Mouse (Mus musculus): Measurements from ENCODE around the gene Trim15. TPM values are rescaled to one million over a fixed set of nuclear protein-coding genes. Genes with fewer than 3 reads are reported as not detected.

The Trim15 gene
- not detected for total RNA-seq (2021)
- long read RNA-seq, experiment 1 = 0 reads
- long read RNA-seq, experiment 2 = 0 reads

DNA sequence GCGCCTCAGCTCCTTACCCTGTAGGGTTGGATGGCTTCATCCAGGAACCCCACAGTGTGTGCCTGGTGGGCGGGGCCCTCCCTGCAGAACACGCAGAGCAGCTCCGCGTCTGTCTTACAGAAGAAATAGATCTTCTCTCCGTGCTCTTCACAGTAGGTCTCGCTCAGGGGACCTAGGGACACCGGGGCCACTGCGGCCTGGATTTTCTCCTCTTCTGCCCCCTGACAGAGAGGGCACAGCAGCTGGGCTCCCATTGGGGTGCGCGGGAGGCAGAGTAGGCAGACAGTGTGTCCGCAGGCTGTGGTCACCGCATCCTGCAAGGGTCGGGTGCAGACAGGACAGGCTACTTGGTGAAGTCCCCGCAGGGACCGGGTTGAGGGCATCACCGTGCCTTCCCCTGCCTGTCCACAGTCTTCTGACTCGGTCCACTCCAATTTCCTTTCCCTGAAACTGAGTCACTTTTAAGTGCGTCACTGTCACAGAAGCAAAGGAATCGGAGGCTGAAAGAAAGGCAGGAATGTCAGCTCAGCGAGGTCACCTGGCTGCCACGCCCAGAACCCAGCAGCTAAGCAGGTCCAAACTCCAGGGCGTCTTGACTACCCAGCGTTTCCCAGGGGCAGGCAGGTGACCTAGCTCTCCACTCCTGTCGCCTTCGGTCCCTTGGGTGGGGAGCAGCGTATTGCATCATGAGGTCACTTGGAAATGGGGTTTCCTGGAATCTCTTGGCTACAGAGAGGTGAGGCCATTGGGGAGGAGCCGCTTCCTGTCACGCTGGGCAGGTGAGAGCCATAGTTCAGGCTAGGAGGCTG, at the start of gene Trim15:
TSS of gene Trim15 (minus strand) at position 492 of the 809 bp plus-strand sequence.
- TF ChIP-seq CTCF (IDR thresholded peaks at IDR 0.05) = no peak
- DNase-seq (ENCODE audit: extremely low spot score in 1 of 2, low spot score in 2 of 2) = no peak
- intact Hi-C loops (cut with DNase I) = no loop called here
- no peak within 1 kb of the TSS; the same call in 1 of the 2 replicates for H3K4me3 ChIP-seq
- H3K27ac ChIP-seq = no peak within 1 kb of the TSS

DNA sequence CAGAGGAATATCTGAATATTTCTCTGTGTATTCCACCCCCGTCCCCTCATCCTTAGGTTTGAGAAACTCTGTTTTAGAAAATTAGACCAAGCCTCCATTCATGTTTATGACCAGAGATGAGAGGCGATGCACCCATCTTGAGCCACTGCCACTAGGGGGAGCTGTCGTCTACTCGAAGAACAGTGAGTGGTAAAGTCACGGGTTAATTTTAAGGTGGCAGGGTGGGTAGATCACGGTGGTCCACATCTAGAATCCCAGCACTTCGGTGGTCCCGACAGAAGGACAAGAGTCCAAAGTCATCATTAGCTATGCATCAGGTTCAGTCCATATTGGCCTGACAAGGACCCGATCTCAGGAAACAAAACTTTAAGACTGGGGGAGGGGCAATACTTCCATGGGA, 48.1 kb upstream of the Trim15 start:
- peak; percentile 71 for TF ChIP-seq CTCF (IDR thresholded peaks at IDR 0.05)
- Histone ChIP-seq H3K4me3 (no peak overlapping the region), H3K27ac (no peak overlapping the region)
- intact Hi-C loops (cut with DNase I) = loop anchor here (1.0 to 2.0 kb wide), 3 partner anchors 22 to 132 kb away; no protein-coding TSS in a partner anchor
- peak; percentile 50 to 63 for DNase-seq (ENCODE audit: extremely low spot score in 1 of 2, low spot score in 2 of 2)

DNA sequence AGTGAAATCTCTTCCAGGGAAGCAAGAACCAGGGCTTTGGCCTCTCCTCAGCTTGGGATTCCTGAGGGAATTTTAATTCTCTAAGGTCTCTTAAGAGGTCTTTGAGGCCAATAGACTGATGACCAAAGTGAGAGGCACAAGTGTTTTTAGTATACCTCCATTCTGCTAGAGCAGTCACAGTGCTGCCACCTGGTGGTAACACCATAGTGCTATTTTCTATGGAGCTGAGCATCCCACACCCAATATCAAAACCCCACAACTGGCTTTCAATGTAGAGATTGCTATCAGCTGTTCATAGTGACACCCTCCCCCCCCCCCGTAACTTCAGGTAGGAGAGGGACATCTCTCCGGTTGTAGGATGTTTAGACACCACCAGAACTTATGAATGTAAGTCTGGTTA, 47.1 kb upstream of the Trim15 start:
- DNase-seq (ENCODE audit: extremely low spot score in 1 of 2, low spot score in 2 of 2) = peak; percentile 71 to 77
- TF ChIP-seq CTCF (IDR thresholded peaks at IDR 0.05) = peak; percentile 88
- Histone ChIP-seq H3K27ac (no peak overlapping the region), H3K4me3 (no peak overlapping the region)
- intact Hi-C loops (cut with DNase I) = loop anchor here (2.0 kb wide), 2 partner anchors 21 to 81 kb away; no protein-coding TSS in a partner anchor

DNA sequence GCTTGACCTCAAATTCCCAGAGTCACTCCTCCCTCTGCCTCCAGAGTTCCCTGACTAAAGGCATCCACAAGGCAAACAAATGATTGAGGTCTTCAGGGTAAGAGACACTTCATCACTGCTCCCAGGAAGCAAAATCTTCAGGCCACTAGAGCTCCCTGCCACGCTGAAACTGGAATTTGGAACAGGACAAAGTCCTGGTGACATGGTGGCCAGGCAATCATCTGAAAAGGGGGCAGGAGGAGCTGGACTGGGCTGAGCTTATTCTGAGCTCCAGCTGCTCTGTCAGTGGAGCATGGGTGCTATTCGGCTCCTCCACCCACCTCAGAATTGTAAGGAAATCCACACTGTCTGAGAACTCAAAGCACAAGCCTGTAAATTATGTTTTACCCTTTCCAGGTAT, 45.0 kb upstream of the Trim15 start:
- TF ChIP-seq CTCF (IDR thresholded peaks at IDR 0.05) = no peak
- Histone ChIP-seq H3K27ac (no peak overlapping the region), H3K4me3 (no peak overlapping the region)
- intact Hi-C loops (cut with DNase I) = no loop called here
- no peak for DNase-seq (ENCODE audit: extremely low spot score in 1 of 2, low spot score in 2 of 2)

DNA sequence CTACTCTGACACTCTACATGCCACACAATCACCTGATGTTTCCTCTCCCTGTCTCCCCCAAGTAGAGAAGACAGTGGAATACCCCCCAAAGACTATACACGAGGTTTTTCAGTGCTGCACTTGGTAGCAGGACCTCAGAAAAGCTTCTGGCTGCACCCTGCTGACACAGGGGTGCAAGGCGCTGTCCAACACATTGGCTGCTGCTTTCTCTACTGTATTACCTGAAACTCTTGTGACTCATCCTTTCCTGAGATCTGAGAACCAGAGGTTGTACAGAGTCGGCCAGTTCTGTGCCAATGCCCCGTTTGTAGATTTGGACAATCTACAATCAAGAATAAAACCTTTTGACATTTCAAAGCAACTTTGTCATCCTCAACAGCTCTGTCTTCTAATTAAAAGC, 42.8 kb upstream of the Trim15 start:
- Histone ChIP-seq H3K4me3 (no peak overlapping the region), H3K27ac (no peak overlapping the region)
- TF ChIP-seq CTCF (IDR thresholded peaks at IDR 0.05) = no peak
- DNase-seq (ENCODE audit: extremely low spot score in 1 of 2, low spot score in 2 of 2) = no peak
- intact Hi-C loops (cut with DNase I) = no loop called here

DNA sequence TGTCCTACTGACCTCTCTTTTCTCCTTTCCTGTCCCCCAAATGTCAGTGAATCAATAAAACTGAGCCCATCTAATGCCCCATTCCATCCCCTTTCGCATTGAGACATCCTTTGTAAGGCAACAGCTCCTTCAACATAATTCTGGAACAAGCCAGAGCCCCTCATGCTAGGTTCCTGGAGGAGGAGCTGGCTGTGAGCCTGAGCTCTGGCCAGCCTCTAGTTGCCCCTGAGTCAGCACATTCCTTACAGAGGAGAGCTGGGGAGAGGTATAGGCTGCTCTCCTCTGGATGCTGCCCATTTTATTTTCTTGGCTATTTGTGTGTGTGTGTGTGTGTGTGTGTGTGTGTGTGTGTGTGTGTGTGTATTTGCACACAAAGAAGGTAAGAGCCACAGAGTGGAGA, 41.2 kb upstream of the Trim15 start:
- TF ChIP-seq CTCF (IDR thresholded peaks at IDR 0.05) = no peak
- Histone ChIP-seq H3K27ac (no peak overlapping the region), H3K4me3 (no peak overlapping the region)
- DNase-seq (ENCODE audit: extremely low spot score in 1 of 2, low spot score in 2 of 2) = no peak
- intact Hi-C loops (cut with DNase I) = no loop called here

DNA sequence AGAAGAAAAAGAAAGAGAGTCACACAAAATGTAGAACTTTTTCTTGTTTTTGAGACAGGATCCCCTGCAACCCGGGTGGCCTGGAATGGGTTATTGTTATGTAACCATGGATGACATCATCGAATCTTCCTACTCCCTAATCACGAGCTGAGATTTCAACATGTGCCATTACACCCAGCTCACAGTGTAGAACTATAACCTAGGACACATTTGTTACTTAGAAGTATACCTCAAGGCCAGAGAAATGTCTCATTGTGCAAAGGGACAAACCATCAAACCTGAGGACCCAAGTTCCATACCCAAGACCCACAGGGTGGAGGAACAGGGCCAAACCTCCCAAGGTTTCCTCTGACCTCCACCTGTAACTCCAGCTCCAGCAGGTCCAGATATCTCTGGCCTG, 36.6 kb upstream of the Trim15 start:
- no peak overlapping the region for H3K4me3 ChIP-seq
- intact Hi-C loops (cut with DNase I) = no loop called here
- H3K27ac ChIP-seq = no peak overlapping the region
- DNase-seq (ENCODE audit: extremely low spot score in 1 of 2, low spot score in 2 of 2) = no peak
- no peak for TF ChIP-seq CTCF (IDR thresholded peaks at IDR 0.05)

DNA sequence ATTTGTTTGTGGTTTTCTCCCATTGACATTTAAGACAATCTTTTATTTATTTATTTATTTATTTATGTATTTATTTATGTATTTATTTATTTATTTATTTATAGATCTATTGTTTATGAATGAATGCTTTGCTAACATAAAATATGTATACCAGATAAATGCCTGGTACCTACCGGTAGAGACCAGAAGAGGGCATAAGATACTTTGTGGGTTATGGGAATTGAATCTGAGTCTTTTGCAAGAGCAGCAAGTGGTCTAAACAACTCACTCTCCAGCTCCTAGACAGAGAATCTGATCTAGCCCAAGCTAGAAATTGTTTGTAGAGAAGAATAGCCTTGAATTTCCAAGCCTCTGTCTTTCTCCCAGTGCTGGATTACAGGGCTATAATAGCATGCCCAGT, 33.7 kb upstream of the Trim15 start:
- no peak for DNase-seq (ENCODE audit: extremely low spot score in 1 of 2, low spot score in 2 of 2)
- intact Hi-C loops (cut with DNase I) = no loop called here
- Histone ChIP-seq H3K27ac (no peak overlapping the region), H3K4me3 (no peak overlapping the region)
- peak; percentile 26 for TF ChIP-seq CTCF (IDR thresholded peaks at IDR 0.05)

DNA sequence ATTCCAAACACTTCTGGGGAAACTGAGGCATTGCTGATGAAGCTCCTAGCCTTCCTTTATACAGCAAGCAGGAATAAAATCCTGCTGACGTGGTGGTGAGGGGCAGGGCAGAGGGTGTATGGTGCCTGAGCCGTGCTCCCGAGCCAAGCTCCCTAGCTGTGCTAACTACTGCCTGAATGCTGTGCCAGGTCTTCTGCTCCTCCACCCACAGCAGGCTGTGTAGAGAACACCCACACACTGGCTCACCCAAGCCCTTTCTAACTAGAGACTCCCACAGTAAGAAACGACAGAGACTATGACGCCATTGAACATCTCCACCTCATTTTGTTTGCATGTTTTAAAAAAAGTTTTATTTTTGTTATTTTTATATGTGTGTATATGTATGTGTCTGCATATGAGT, 33.0 kb upstream of the Trim15 start:
- intact Hi-C loops (cut with DNase I) = no loop called here
- no peak for TF ChIP-seq CTCF (IDR thresholded peaks at IDR 0.05)
- no peak overlapping the region for H3K4me3 ChIP-seq
- H3K27ac ChIP-seq = no peak overlapping the region
- peak in 1 of 2 experiments; percentile 28 for DNase-seq (ENCODE audit: extremely low spot score in 1 of 2, low spot score in 2 of 2)

DNA sequence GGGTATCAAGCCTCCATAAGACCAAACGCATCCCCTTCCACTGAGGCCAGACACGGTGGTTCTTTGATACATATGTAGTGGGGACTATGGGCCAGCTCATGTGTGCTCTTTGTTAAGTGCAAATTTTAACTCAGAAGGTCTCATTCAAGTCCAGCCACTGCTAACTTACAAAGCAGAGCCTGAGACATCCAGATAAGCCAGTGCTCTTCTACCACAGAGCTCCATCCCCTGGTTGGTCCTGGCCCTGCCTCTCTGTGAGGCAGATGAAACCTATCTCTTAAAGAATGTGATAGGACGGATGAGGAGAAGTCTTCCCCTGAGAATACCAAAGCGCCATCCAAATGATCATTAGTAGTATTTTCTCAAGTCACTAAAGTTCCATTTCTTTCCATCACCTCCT, 32.4 kb upstream of the Trim15 start:
- Histone ChIP-seq H3K27ac (no peak overlapping the region), H3K4me3 (no peak overlapping the region)
- intact Hi-C loops (cut with DNase I) = no loop called here
- no peak for TF ChIP-seq CTCF (IDR thresholded peaks at IDR 0.05)
- no peak for DNase-seq (ENCODE audit: extremely low spot score in 1 of 2, low spot score in 2 of 2)

DNA sequence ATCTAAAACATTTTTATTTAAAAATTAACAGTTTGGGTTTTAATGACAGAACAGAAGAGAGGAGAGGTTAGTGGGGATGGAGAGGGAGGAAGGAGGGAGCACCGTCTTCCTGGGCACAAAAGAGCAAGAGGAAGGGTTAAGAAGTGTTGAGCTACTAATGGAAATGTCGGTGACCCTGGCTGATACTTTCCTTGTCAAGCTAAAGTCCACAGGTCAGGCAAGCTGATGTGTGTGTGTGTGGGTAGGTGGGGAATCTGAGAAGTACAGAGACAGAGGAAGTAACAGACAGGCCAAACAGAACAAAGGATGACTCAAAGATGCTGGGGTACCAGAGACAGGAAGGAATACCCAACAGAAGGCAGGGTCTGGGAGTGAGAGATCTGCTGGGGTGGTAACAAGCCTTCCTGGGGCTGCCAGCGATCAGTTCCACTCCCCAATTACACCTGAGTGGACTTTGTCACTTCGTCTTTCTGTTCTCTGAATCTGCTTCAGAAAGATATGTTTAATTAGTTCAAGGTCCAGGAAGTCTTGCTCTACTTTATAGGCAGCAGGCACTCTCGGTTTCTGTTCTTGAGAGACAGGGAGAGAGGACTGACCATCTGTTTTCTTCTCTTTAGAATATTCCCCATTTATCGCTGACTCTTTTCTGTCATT, 30.7 kb upstream of the Trim15 start, which contains the start of gene Trim31:
TSS of gene Trim31 (plus strand) at position 567 of the 654 bp plus-strand sequence.
- no peak for TF ChIP-seq CTCF (IDR thresholded peaks at IDR 0.05)
- no peak within 1 kb of the TSS for H3K27ac ChIP-seq
- intact Hi-C loops (cut with DNase I) = no loop called here
- H3K4me3 ChIP-seq = no peak within 1 kb of the TSS
- DNase-seq (ENCODE audit: extremely low spot score in 1 of 2, low spot score in 2 of 2) = no peak

DNA sequence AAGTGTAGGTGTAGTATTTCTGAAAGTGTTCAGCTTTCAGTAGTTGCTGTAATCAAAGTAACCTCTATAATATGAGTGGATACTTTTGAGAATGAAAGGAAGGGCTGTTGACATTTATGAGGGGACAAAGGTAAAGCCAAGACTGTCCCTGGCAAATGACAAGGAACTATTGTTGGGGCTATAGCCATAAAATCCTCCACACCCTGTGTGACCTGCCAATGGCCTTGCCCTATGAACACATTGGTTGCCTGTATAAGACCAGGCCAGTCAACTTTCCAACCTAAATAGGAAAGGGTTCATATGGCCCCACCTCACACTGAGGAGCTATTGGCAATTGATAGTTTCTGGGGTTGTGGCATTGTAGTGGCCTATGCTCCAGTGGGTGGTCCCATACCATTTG, 30.1 kb upstream of the Trim15 start:
- TF ChIP-seq CTCF (IDR thresholded peaks at IDR 0.05) = no peak
- DNase-seq (ENCODE audit: extremely low spot score in 1 of 2, low spot score in 2 of 2) = no peak
- no peak overlapping the region for H3K27ac ChIP-seq
- H3K4me3 ChIP-seq = no peak overlapping the region
- intact Hi-C loops (cut with DNase I) = no loop called here

Data from left cerebral cortex, adult 2 months (tissue).